Mouse (Mus musculus) heart, adult 8-10 months (tissue): ENCODE data around the gene Akap8. TPM values are rescaled to one million over a fixed set of nuclear protein-coding genes. Genes with fewer than 3 reads are reported as not detected.

Experiments used
- total RNA-seq, 4 experiments: library from RNA; stranded (reverse); gene quantifications; 2 replicates each; pipeline ENCODE4 v1.2.4; 2022

The Akap8 gene
- total RNA-seq, 4 experiments from 2014 or later: 34.6 to 51.5 (median 44.6) TPM

Other genes starting within 250 kb of the Akap8 start
- 10 to 100 TPM; 18.6 to 24.9 (median 21.6) TPM for gene Notch3, start 154.4 kb downstream of the Akap8 start, total RNA-seq
- gene Ephx3, start 131.7 kb downstream of the Akap8 start, total RNA-seq: 1 to 10 TPM in 1 of 4 experiments, under 1 TPM in 3; 0.40 to 1.4 (median 0.69) TPM
- gene Brd4, start 36.5 kb downstream of the Akap8 start, total RNA-seq: 10 to 100 TPM; 48.1 to 61.7 (median 48.7) TPM
- 10 to 100 TPM; 41.4 to 55.8 (median 46.3) TPM for gene Akap8l, start 29.4 kb upstream of the Akap8 start, total RNA-seq
- gene Wiz, start 68.2 kb upstream of the Akap8 start, total RNA-seq: 10 to 100 TPM; 14.0 to 17.2 (median 15.4) TPM
- 1 to 10 TPM in 1 of 4 experiments, under 1 TPM in 3; 0.33 to 1.2 (median 0.61) TPM for gene Rasal3, start 82.3 kb upstream of the Akap8 start, total RNA-seq
- gene Pglyrp2, start 102.9 kb upstream of the Akap8 start, total RNA-seq: not detected
- gene Cyp4f39, start 131.5 kb upstream of the Akap8 start, total RNA-seq: under 1 TPM in 1 of 4 experiments, not detected in 3; 0.23 TPM
- 1 to 10 TPM; 4.8 to 9.0 (median 7.8) TPM for gene Cyp4f17, start 184.8 kb upstream of the Akap8 start, total RNA-seq
- gene Cyp4f16, start 215.3 kb upstream of the Akap8 start, total RNA-seq: 1 to 10 TPM; 6.5 to 9.8 (median 7.3) TPM